Mouse (Mus musculus): ENCODE data around the gene Mgme1.

GRCm38 (mm10) chr2:144270507-144271420, at the start of gene Mgme1, which contains the start of gene Snx5:
- TF ChIP-seq CTCF (IDR thresholded peaks at IDR 0.05; ENCODE audit: low read depth) = no peak
- TF ChIP-seq EP300 (IDR thresholded peaks at IDR 0.05; ENCODE audit: low read depth) = peak; percentile 37; the same call in 1 of the 2 replicates

Measured in liver, postnatal 0 days (tissue).